Mouse (Mus musculus): ENCODE measurements around the gene Sgcb.

Sgcb gene

GRCm38 (mm10) chr5:73647261-73647900 lies at the start of gene Sgcb:
TSS of gene Sgcb (minus strand) at chr5:73647790.
- DNase-seq = peak; percentile 75 to 88

- DNase-seq = no peak
Observed at GRCm38 (mm10) chr5:73694254-73695015, 46.8 kb upstream of the Sgcb start.

DNA sequence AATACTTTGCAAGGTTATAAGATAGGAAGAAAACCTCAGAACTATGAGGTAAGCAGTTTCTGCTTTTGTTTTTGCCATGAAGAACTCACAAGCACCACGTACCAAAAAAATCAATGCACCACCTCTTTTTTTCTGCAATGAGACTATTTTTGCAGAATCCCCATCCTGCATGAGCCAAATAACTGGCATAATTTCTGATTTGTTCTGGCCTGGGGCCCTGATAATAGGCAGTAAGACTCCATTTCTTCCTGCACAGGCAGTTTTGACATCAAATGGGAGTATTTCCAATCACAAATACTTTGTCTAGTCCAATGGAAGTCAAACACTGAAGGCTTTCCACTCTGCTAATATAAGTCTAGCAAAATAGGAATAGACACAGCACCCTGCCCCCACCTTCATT lies 46.2 kb upstream of the Sgcb start:
- no peak for DNase-seq

DNA sequence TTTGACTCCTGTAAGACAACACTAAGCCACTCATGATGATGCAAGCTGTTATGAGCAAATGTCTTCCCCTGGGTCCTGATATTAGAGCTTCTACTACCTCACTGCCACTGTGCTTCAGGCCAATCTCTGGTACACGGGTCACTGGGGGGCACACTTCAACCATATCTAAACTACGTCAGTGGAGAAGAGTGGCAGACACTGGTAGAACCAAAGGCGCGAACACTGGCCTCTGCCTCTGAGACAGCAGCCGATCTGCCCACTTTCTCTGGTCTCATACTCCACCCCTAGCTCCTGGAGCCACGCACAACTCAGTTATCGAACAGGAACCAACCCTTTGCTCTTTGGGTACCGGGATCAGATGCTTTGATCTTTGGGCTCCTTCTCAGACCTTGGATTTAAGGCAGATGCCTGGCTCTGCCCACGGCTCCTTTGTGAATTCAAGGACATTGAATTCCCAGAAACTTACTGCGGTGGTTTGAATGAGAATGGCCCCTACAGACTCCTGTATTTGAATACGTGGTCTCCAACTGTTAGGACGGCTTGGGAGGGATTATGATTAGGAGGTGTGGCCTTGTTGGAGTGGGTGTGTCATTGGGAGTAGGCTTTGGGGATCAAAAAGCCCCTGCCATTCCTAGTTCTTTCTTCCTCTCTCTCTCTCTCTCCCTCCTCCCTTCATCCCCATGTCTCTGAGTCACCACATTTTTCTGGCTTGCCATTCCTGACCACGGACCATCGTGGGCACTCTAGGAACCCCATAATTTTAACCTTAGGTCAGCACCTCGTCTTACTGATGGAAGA lies 44.3 kb upstream of the Sgcb start:
- DNase-seq = no peak

GRCm38 (mm10) chr5:73690146-73690545 lies 42.6 kb upstream of the Sgcb start:
- DNase-seq = no peak

GRCm38 (mm10) chr5:73688576-73688975 lies 41.0 kb upstream of the Sgcb start:
- no peak for DNase-seq

DNA sequence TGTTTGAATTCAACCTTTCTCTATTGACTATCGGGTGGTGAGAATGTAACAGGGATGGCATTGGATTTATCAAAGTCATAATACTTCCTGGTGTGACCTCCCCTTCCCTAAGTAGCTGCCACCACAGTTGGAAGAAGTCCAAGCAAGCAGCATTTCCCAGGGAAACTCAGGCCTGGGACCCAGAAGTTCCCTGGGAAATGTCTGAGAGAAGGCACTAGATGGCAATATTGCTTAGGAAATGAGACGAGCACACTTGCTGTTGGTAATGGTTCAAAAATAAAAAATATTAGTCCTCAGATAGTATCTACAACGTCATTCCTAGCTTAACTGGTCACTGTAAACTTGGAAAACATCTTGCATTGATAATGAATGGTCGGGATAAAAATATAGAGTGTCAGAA lies 38.6 kb upstream of the Sgcb start:
- no peak for DNase-seq

GRCm38 (mm10) chr5:73683706-73684409 lies 36.3 kb upstream of the Sgcb start:
- DNase-seq = no peak

- DNase-seq = no peak
Observed at GRCm38 (mm10) chr5:73683221-73683620, 35.6 kb upstream of the Sgcb start.

- DNase-seq = no peak
Observed at GRCm38 (mm10) chr5:73676626-73677025, 29.0 kb upstream of the Sgcb start.

- DNase-seq = no peak
Observed at GRCm38 (mm10) chr5:73675604-73676003, 28.0 kb upstream of the Sgcb start.

DNA sequence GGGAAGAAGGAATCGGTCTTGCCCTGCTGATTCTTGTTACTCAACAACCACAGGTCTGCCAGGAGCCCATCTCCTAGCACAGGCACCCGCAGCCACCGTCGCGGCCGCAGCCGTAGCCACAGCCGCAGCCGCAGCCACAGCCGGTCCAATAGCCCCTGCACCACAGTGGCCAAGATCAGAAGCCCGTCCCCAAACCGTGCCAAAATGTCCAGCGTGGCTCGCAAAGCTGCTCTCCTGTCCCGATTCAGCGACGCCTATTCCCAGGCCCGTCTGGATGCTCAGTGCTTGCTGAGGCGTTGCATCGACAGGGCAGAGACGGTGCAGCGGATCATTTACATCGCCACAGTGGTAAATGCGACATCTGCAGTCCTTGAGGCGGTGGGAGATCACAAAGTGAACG lies 21.8 kb upstream of the Sgcb start:
- DNase-seq = no peak

DNA sequence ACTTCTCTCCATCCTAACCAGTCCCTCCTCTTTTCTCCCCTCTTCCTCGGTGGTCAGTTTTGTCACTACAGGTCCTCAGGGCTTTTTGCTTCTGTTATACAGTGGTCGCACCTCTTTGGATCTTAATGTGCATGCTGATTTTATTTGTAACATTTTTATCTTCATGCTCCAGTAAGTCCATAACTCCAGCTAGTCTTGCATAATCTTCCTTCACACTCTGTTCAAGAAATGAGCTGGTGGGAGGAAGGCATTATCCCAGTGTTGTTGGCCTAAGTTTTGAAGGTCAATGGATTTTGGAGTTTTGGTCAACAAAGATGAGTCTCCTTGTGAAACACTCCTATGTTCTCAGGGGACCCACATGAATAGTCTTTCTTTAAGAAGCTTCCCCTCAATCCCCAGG lies 20.3 kb upstream of the Sgcb start:
- DNase-seq = no peak

- DNase-seq = no peak
Observed at GRCm38 (mm10) chr5:73666695-73667094, 19.1 kb upstream of the Sgcb start.

- no peak for DNase-seq
Observed at GRCm38 (mm10) chr5:73651855-73652201, 4.2 kb upstream of the Sgcb start.

- peak in 1 of 2 experiments; percentile 19 for DNase-seq
Observed at GRCm38 (mm10) chr5:73651061-73651854, 3.7 kb upstream of the Sgcb start, which contains the start of gene Spata18. TSS of gene Spata18 (plus strand) at chr5:73651379.

DNA sequence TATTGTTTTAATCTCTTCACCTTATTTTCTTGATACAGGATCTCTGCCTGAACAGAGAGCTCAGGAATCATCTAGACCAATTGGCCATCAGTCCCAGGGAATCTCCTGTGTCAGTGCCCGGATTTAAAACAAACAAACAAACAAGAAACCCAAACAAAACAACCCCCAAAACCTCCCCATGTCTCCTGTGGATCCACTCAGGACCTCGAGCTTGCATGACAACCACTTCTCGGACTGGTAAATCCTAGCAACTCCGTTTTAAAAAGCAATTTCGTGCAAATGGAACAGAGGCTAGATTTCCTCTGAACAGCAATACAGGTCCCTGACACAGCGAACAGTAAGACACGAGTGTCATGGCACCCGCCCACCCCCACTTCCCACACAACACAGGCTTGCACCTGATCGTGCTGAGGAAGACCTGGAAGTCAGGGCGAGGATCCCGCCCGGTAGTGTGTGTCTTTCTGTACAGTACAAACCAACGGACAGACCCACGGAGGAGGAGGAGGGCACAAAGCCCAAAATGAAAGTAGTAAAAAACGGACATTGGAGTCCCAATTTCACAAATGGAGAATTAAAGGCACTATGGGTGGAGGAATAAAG lies 2.9 kb upstream of the Sgcb start:
- DNase-seq = peak in 1 of 2 experiments; percentile 20

- peak in 1 of 2 experiments; percentile 24 for DNase-seq
Observed at GRCm38 (mm10) chr5:73642091-73642490, 5.5 kb downstream of the Sgcb start.

- no peak for DNase-seq
Observed at GRCm38 (mm10) chr5:73641058-73641457, 6.5 kb downstream of the Sgcb start.

- DNase-seq = no peak
Observed at GRCm38 (mm10) chr5:73637337-73638107, 10.1 kb downstream of the Sgcb start.

- peak in 1 of 2 experiments; percentile 67 for DNase-seq
Observed at GRCm38 (mm10) chr5:73633141-73633540, 14.4 kb downstream of the Sgcb start.
